Mouse (Mus musculus) hindbrain, embryonic 14.5 days (tissue): ENCODE data around the gene Mest. TPM values are rescaled to one million over a fixed set of nuclear protein-coding genes. Genes with fewer than 3 reads are reported as not detected.

Source experiments
- ATAC-seq: fragments of 200-750 bp; cut with Nextera tagmentation; 2 replicates; pipeline ENCODE4 v1.8.0; 2017; ENCODE audit warnings: moderate number of reproducible peaks, mild to moderate bottlenecking, moderate TSS enrichment, moderate library complexity; ENCODE audit not compliant: low FRiP score
- DNase-seq: peaks from one replicate; pipeline ENCODE4 v3.0.0-alpha.2; 2015; ENCODE audit warnings: low spot score
- H3K27ac ChIP-seq: fragments of 300-500 bp; sonication (generic); 2 replicates; pipeline ENCODE4 v1.5.1; 2014; ENCODE audit warnings: mild to moderate bottlenecking, moderate library complexity
- H3K27me3 ChIP-seq: fragments of 300-500 bp; sonication (generic); 2 replicates; pipeline ENCODE4 v1.6.1; 2014; ENCODE audit warnings: mild to moderate bottlenecking, low read length, mixed read lengths; ENCODE audit not compliant: control insufficient read depth, insufficient read depth
- H3K36me3 ChIP-seq: fragments of 300-500 bp; sonication (generic); replicated peaks from 2 replicates; pipeline ENCODE4 v1.6.1; 2014; ENCODE audit not compliant: control insufficient read depth, insufficient read depth
- H3K4me1 ChIP-seq: fragments of 300-500 bp; sonication (generic); replicated peaks from 2 replicates; pipeline ENCODE4 v1.6.1; 2014; ENCODE audit warnings: antibody characterized with exemption, low read length, mixed read lengths; ENCODE audit not compliant: control insufficient read depth, insufficient read depth
- H3K4me2 ChIP-seq: fragments of 300-500 bp; sonication (generic); replicated peaks from 2 replicates; pipeline ENCODE4 v1.6.1; 2014; ENCODE audit warnings: mild to moderate bottlenecking, moderate library complexity
- H3K4me3 ChIP-seq: fragments of 300-500 bp; sonication (generic); replicated peaks from 2 replicates; pipeline ENCODE4 v1.5.1; 2014; ENCODE audit warnings: mild to moderate bottlenecking, low read length
- H3K9ac ChIP-seq: fragments of 300-500 bp; sonication (generic); 2 replicates; pipeline ENCODE4 v1.6.1; 2014
- H3K9me3 ChIP-seq: fragments of 300-500 bp; sonication (generic); 2 replicates; pipeline ENCODE4 v1.6.1; 2016; ENCODE audit warnings: low read length; ENCODE audit not compliant: control insufficient read depth
- WGBS: fragments of 180-500 bp; shearing (Covaris S2); extraction: QIAGEN DNeasy Blood & Tissue Kit; methylation state at CpG from one replicate; pipeline ENCODE4 v1.1.7; 2014; 5-methylcytosine and 5-hydroxymethylcytosine counted together
- polyA plus RNA-seq: library from polyadenylated mRNA; unstranded; fragments of >200 nt; fragmentation: Nextera tagmentation; extraction: Ambion mirVana; gene quantifications from 2 replicates; pipeline ENCODE4 v1.2.1, GENCODE M21; 2014

Gene Mest
- polyA plus RNA-seq, 1 experiment from 2014 or later, result 418 TPM

- Histone ChIP-seq H3K4me3 (no peak overlapping the region), H3K4me2 (no peak overlapping the region), H3K27me3 (no peaks in the 10 kb centered on the region), H3K4me1 (peaks cover 7% of the 10 kb centered on the region; the same call in 1 of the 2 replicates), H3K27ac (no peak overlapping the region; the same call in 1 of the 2 replicates), H3K36me3 (no peaks in the 10 kb centered on the region), H3K9me3 (no peaks in the 10 kb centered on the region), H3K9ac (no peak overlapping the region)
- WGBS, result 80% methylated on average over 11 of the region's 11 CpGs
- no peak for ATAC-seq
- DNase-seq, result no peak
Observed at GRCm38 (mm10) chr6:30713896-30714295, 9.5 kb upstream of the Mest start.

GRCm38 (mm10) chr6:30714891-30715471 lies 8.4 kb upstream of the Mest start:
- Histone ChIP-seq H3K27ac (no peak overlapping the region), H3K27me3 (no peaks in the 10 kb centered on the region), H3K9ac (no peak overlapping the region), H3K36me3 (no peaks in the 10 kb centered on the region), H3K9me3 (no peaks in the 10 kb centered on the region), H3K4me2 (no peak overlapping the region), H3K4me3 (no peak overlapping the region), H3K4me1 (no peaks in the 10 kb centered on the region)
- DNase-seq, result no peak
- no peak for ATAC-seq
- 79% methylated on average over 5 of the region's 5 CpGs for WGBS

GRCm38 (mm10) chr6:30716796-30717195 lies 6.6 kb upstream of the Mest start:
- Histone ChIP-seq H3K27me3 (no peaks in the 10 kb centered on the region), H3K9ac (no peak overlapping the region), H3K4me2 (no peak overlapping the region), H3K36me3 (no peaks in the 10 kb centered on the region), H3K4me3 (no peak overlapping the region), H3K9me3 (no peaks in the 10 kb centered on the region), H3K4me1 (no peaks in the 10 kb centered on the region), H3K27ac (no peak overlapping the region)
- 69% methylated on average over 7 of the region's 7 CpGs for WGBS
- DNase-seq, result no peak
- no peak for ATAC-seq

- no peaks in the 10 kb centered on the region for H3K27me3 ChIP-seq
- ATAC-seq (peak; percentile 70), DNase-seq (no peak)
- peaks cover 17% of the 10 kb centered on the region for H3K4me1 ChIP-seq
- no peaks in the 10 kb centered on the region for H3K9me3 ChIP-seq
- peak overlapping the region; percentile 85 for H3K27ac ChIP-seq
- WGBS, result 38% methylated on average over 4 of the region's 4 CpGs
- H3K36me3 ChIP-seq, result no peaks in the 10 kb centered on the region
- no peak overlapping the region for H3K4me2 ChIP-seq
- H3K9ac ChIP-seq, result no peak overlapping the region
- H3K4me3 ChIP-seq, result no peak overlapping the region
Observed at GRCm38 (mm10) chr6:30722385-30723164, 772 bp upstream of the Mest start.

GRCm38 (mm10) chr6:30730301-30730971 lies 7.1 kb downstream of the Mest start:
- Histone ChIP-seq H3K4me2 (no peak overlapping the region), H3K4me3 (no peak overlapping the region), H3K4me1 (peaks cover 19% of the 10 kb centered on the region), H3K27ac (no peak overlapping the region), H3K9me3 (0 out of 2 replicates have a peak, but pooled peaks cover under 1% of the 10 kb centered on the region), H3K27me3 (no peaks in the 10 kb centered on the region), H3K9ac (no peak overlapping the region), H3K36me3 (no peaks in the 10 kb centered on the region)
- WGBS, result 49% methylated on average over 12 of the region's 12 CpGs
- no peak for DNase-seq
- no peak for ATAC-seq

GRCm38 (mm10) chr6:30732571-30733130 lies 9.3 kb downstream of the Mest start:
- Histone ChIP-seq H3K9ac (no peak overlapping the region), H3K36me3 (no peaks in the 10 kb centered on the region), H3K4me2 (no peak overlapping the region), H3K27ac (no peak overlapping the region), H3K4me1 (peaks cover 22% of the 10 kb centered on the region), H3K9me3 (peaks cover 23% of the 10 kb centered on the region), H3K4me3 (no peak overlapping the region), H3K27me3 (no peaks in the 10 kb centered on the region)
- ATAC-seq (no peak), DNase-seq (no peak)
- WGBS, result 45% methylated on average over 18 of the region's 18 CpGs

- DNase-seq, result no peak
- Histone ChIP-seq H3K9me3 (peaks cover 41% of the 10 kb centered on the region), H3K27ac (peak overlapping the region; percentile 51), H3K9ac (peak overlapping the region; percentile 28; the same call in 1 of the 2 replicates), H3K4me1 (peaks cover 22% of the 10 kb centered on the region), H3K4me2 (peak overlapping the region; percentile 74), H3K4me3 (no peak overlapping the region), H3K36me3 (no peaks in the 10 kb centered on the region), H3K27me3 (no peaks in the 10 kb centered on the region)
- no peak for ATAC-seq
- 62% methylated on average over 6 of the region's 6 CpGs for WGBS
Observed at GRCm38 (mm10) chr6:30734465-30734864, 11.1 kb downstream of the Mest start.

- ATAC-seq, result no peak
- no peaks in the 10 kb centered on the region for H3K36me3 ChIP-seq
- DNase-seq, result no peak
- H3K27ac ChIP-seq, result peak overlapping the region; percentile 59
- peaks cover 46% of the 10 kb centered on the region for H3K9me3 ChIP-seq
- no peaks in the 10 kb centered on the region for H3K27me3 ChIP-seq
- no peak overlapping the region; the same call in 1 of the 2 replicates for H3K9ac ChIP-seq
- peaks cover 22% of the 10 kb centered on the region for H3K4me1 ChIP-seq
- WGBS, result 49% methylated on average over 22 of the region's 22 CpGs
- 0 out of 2 replicates have a peak overlapping the region, but pooled peaks have one; percentile 3 for H3K4me3 ChIP-seq
- peak overlapping the region; percentile 74 for H3K4me2 ChIP-seq
Observed at GRCm38 (mm10) chr6:30734988-30735727, 11.8 kb downstream of the Mest start.
